Mouse (Mus musculus) c-Kit-negative CD71-positive TER-119-positive erythroid progenitor cells, embryonic 14.5 days (primary cell): ENCODE results near the gene Csnk1g2.
A peak's percentile ranks its signal among the peaks of the same experiment; 100 is the strongest.
"Not testable (repeated sequence)": the region's sequence is repeated elsewhere in the genome, so short reads cannot be mapped to it uniquely, and the experiment has no call there.

Experiments
- DNase-seq: peaks from one replicate; pipeline ENCODE4 v3.0.0-alpha.2; 2013; ENCODE audit warnings: low read depth, low spot score

Csnk1g2 gene

DNA sequence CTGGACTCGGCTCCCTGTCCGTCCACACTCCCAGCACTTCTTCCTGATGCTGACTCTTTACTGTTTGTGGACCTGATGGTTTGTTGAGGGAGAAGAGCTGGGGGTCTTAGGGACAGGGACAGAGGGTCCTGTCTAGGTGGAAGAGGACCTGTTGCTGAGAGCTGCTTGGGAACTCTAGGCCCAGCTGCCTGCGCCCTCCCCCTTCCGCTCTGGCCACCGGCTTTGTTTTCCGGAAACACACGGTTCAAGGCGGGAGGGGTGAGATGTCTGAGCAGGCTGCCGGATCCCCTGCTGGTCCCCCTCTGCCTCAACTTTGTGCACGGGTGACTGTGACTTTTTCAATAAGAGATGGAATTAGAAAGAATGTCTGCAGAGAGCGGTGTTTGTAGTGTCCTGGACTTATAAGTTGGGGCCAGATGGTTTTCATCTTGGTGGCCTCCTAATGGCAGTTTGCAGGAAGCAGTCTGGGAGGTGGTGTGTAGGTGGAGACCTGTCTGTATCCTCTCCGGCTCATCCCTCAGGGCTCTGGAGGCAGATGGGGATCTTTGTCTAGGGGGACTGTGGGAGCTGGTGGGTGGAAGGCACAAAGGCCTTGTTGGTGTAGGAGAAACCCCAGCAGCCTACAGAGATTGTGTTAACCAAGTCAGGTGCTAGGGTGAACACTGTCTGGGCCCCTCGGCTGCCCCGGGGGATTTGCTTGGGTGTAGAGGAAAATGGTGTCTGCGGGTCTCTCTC, 986 bp downstream of the Csnk1g2 start:
- DNase-seq = no peak

DNA sequence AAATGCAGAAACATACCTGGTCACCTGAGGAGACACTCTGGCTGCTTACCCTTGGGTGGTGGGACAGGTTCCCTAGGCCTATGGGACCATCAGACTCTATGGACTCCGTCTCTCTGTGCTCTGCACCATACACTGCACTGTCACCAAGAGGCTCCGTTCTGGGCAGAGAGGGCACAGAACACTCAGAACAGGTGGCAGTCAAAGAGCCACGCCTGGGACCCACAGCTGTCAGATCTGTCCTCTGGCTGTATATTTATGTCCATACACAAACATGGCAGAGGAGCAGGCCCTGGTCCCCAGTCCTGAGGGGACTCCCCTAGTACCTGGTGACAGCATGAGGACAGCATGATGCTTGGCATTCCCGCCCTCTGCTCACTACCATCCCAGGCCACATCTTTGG, 3.1 kb downstream of the Csnk1g2 start:
- no peak for DNase-seq

DNA sequence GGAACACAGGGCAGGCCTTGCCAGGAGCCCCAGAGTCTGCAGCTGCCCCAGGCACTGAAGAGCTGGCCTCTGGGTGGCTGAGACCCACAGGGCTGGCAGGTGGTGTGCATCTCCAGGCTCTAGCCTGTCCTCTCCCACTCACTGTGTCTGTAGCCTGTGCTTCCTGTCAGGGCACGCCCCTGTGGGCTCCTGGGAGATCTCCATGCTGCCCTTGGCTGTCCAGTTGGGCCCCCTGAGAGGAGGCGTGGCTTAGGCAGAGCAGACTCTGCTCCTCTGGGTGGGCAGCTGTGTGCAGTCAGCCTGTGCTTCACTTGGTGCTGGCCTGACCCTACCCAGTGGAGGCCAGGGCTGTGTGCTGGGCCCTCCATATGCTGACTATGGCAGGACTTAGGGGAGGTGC, 5.0 kb downstream of the Csnk1g2 start:
- no peak for DNase-seq

GRCm38 (mm10) chr10:80628925-80629324, 6.3 kb downstream of the Csnk1g2 start:
- DNase-seq = no peak

- DNase-seq = no peak
Measured at GRCm38 (mm10) chr10:80635345-80635744, 12.7 kb downstream of the Csnk1g2 start.

DNA sequence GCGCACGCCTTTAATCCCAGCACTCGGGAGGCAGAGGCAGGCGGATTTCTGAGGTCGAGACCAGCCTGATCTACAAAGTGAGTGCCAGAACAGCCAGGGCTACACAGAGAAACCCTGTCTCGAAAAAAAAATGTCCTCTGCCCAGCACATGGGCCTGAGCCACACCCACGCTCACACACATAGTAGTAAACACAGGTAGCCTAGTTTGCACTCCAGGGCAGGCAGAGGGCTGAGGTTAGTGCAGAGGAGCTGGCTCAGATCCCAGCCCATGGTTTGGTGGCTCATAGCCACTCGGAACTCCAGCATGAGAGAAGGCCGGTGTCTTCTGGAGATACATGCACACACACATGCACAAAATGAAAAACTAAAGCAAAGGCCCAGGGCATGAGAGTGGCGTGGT, 24.3 kb downstream of the Csnk1g2 start:
- no peak for DNase-seq

DNA sequence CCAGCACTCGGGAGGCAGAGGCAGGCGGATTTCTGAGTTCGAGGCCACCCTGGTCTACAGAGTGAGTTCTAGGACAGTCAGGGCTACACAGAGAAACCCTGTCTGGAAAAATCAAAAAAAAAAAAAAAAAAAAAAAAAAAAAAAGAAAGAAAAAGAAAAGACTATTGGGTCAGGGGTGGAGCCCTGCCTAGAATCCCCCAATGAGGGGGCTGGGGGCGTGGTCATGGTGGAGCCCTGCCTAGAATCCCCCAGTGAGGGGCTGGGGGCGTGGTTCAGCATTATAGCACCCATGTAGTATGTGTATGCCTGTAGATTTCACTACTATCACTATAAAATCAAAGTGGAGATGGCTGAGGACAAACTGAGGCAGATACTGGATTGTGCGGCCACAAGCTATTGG, 27.3 kb downstream of the Csnk1g2 start:
- not testable (repeated sequence) for DNase-seq

DNA sequence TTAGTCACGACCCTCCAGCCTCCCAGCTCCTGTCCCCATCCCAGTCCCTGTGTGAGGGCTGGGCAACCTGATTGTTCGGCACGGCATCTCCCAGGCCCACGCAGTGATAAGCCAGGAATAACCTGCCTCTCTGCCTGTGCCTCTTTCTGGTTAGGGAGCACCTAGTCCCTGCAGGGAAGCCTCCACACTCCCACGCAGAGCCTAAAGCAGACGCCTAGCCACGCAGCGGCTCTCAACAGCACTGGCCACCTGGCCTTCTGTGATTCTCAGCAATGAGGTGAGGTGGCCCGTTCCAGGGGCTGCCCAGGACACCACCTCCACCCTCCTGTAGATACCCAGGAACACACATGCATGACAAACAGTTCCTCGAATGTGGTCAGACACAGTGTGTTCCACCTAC, 27.8 kb downstream of the Csnk1g2 start:
- DNase-seq = no peak

- no peak for DNase-seq
Measured at GRCm38 (mm10) chr10:80653156-80653720, 30.6 kb downstream of the Csnk1g2 start.

DNA sequence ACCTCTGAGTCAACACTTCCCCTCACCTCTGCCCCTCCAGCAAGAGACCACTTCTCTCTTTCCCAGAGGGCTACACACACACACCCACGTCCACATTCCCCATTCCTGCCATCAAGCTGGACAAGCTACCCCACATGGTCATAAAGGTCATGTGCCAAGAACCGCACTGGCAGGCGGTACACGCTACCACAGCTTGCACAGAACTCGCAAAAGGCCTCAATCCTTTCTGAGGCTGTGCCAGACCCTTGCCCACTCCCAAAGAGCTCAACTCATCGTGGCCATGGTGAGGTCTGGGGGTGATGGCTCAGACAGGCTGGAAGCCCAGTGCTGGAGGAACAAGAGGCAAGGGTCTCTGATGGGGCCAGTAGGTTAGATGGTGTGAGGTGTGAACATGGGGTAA, 32.2 kb downstream of the Csnk1g2 start:
- DNase-seq = no peak

GRCm38 (mm10) chr10:80655406-80656129, 32.9 kb downstream of the Csnk1g2 start:
- DNase-seq = no peak

GRCm38 (mm10) chr10:80656130-80656862, 33.7 kb downstream of the Csnk1g2 start:
- peak; percentile 94 for DNase-seq

- peak; percentile 65 for DNase-seq
Measured at GRCm38 (mm10) chr10:80656863-80657623, 34.4 kb downstream of the Csnk1g2 start, which contains the start of gene Btbd2. TSS of gene Btbd2 (minus strand) at chr10:80657071.

GRCm38 (mm10) chr10:80658194-80658840, 35.7 kb downstream of the Csnk1g2 start:
- DNase-seq = no peak

GRCm38 (mm10) chr10:80658841-80659202, 36.2 kb downstream of the Csnk1g2 start:
- no peak for DNase-seq

GRCm38 (mm10) chr10:80659213-80659612, 36.6 kb downstream of the Csnk1g2 start:
- DNase-seq = peak; percentile 71

DNA sequence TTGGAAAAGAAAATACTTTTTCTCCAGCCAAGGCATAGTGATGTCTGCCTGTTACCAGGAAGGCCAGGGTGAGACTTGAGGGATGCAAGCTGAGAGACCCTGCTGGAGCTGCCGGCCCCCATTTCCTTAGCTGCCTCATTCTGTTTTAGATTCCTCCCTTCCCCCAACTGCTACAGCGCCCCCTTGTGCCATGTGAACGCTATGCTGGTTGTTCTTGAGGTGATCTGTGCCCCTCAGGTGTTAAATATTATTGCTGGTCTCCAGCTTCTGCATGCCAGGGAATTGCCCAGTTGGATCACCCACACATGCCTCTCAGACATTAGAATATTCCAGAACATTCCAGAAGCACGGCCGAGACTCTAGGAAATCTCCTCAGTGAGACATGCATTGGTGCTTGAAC, 38.5 kb downstream of the Csnk1g2 start:
- DNase-seq = peak; percentile 62

GRCm38 (mm10) chr10:80663485-80664196, 41.0 kb downstream of the Csnk1g2 start:
- no peak for DNase-seq

DNA sequence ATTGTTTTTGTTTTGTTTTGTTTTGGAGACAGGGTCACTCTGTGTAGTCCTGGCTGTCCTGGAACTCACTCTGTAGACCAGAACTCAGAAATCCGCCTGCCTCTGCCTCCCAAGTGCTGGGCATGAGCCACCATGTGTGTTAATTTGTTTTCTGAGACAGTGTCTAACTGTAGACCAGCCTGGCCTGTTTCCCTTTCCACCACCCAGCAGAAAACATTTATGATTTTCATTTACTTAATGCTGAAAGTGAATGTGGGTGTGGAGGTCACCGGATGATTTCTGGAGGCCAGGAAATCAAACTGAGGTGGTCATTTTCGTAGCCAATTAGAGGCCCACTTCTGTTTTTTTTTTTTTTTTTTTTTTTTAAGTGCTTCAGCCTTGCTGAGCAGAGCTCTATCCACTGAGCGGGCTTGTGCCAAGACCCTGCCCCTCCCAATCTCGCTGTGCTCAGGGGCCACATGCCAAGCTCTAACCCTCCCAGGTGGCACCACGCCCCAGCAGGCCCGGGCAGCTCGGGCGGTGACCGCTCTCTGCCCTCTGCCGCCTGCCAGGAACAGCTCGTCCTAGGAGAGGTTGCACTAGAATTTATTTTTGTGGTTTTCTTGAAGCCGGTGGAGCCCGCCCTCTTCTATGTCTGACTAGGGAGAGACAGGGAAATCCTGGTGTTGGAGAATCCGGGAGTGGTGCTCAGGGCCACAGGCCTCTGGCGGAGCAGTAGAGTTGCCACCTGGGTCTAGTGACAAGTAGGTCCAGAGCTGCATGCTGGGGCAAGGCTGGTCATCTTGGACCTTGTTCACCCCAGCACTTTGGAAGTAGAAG, 41.8 kb downstream of the Csnk1g2 start:
- DNase-seq = no peak
